Mouse (Mus musculus): ENCODE results near the gene Usp47. TPM values are rescaled to one million over a fixed set of nuclear protein-coding genes. Genes with fewer than 3 reads are reported as not detected.

The Usp47 gene
- total RNA-seq, 2 experiments from 2014 or later, result 74.5 to 86.4 TPM

DNA sequence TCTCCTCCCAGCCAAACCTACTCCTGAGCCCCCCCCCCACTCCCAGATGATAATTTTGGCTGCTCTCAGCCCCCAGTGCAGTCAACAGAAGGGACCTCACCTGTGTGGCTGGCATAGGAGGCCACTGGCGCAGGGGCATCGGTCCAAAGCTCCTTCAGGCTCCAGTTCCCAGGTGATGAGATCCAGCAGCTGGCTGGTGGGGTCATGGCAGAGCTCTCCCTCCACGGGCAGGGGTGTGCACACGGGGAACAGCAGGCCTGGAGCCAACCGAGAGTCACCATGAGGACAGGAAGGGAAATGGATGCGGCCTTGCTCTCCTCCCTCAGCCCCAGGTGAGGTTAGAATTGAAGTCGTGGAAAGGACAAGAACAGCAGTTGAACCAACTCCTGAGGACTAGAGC lies 95.9 kb downstream of the Usp47 start:
- DNase-seq, result no peak
- intact Hi-C loops (cut with DNase I), result no loop called here

DNA sequence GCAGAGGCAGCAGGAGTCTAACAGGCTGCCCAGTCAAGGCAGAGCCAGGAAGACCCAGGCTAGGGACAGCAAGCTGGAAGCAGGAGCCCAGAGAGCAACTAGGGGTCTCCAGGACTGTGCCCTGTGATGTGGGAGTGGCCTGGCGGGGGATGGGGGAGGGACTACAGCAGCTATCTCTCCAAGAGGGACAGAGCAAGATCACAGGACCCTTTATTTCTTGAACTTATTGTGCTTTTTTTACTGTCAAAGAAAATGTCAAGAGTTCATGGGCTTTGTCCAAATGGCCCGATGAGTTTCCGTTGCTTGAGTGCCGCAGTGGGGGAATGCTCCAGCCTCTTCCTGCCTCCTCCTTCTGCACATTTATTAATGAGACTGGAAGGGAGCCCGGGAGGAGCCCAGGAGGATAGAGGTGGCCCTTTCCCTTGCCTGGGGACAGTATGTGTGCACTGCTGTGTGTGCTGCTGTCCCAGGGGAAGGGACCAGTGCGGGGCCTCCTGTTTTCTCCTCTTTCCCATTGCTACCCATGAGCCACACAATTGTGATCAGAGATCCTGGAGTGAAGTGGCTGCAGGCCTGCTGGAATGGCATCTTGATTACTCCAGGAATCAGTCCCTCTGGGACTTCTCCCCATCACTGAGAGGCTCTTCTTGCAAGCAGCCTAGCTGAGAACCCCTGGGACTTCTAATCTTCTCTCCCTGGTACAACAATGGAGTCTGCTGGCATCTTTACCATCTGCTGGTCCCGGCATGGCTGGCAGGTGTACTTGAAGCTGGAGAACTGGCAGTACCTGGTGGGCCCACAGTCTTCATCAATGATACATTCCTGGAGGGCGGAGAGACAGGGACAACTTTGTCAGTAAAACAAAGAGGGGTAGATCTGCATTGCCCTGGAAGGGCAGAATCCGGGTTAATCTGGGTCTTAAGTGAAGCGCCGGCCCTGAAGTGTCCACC lies 97.8 kb downstream of the Usp47 start:
- intact Hi-C loops (cut with DNase I), result no loop called here

DNA sequence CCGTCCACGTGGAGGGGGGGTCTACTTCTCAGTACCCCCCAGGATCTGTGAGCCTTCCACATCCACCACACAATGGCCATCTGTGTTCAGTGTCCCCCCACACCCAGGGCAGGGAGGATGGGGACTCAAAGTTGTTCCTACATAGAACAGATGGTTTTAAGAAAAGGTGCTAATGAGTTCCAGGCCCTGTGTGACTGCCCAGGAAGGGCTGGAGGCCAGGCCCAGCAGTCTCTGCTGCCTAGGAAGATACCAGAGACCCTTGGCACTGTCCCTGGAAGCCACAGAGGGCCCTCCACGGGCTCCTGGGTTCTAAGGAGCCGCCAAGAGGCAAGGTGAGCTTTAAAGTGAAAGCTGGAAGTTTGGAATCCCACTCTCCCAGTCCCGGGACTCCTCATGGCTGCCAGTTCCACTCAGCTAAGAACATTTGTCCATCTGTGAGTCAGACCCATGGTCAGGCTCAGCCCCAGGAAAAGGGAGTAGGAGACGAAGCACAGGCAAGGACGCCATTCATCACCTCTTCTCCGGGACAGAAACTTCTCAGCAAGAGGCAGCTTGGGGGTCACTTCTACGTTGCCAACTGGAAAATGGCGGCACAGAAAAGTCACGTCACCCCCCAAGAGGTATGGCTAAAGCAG lies 98.7 kb downstream of the Usp47 start:
- intact Hi-C loops (cut with DNase I), result no loop called here
- DNase-seq, result no peak

More for the DNA sequence above, 97.8 kb downstream of the Usp47 start:
- DNase-seq, result peak in 1 of 2 experiments; percentile 45

DNA sequence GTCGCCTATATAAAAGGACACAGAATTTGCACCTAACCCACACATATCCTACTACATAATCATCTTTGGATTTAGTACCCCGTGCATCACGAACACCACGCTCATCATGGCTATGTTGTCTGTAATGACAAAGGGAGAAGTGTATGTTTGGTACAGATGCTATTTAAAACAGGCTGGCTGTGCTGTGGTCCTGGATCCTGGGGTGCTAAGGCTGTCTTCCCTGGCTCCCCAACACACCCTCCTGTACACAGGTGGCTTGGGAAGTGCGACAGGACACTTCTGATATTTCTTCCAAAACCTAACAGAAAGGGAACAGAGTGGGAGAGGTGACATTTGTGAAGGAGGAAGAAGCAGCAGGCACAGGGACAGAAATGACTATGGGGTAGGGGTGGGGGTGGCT lies 100.3 kb downstream of the Usp47 start:
- intact Hi-C loops (cut with DNase I), result no loop called here
- no peak for DNase-seq

- intact Hi-C loops (cut with DNase I), result no loop called here
- no peak for DNase-seq
Measured at GRCm38 (mm10) chr7:112125625-112126260, 102.4 kb downstream of the Usp47 start.

- intact Hi-C loops (cut with DNase I), result no loop called here
Measured at GRCm38 (mm10) chr7:112127085-112127637, 103.9 kb downstream of the Usp47 start.

GRCm38 (mm10) chr7:112127954-112128353 lies 104.7 kb downstream of the Usp47 start:
- DNase-seq, result no peak
- intact Hi-C loops (cut with DNase I), result no loop called here

More at GRCm38 (mm10) chr7:112127085-112127637, 103.9 kb downstream of the Usp47 start:
- no peak for DNase-seq

- peak in 1 of 2 experiments; percentile 50 for DNase-seq
Measured at GRCm38 (mm10) chr7:112128810-112129209, 105.5 kb downstream of the Usp47 start.

GRCm38 (mm10) chr7:112129851-112130250 lies 106.5 kb downstream of the Usp47 start:
- DNase-seq, result no peak
- intact Hi-C loops (cut with DNase I), result no loop called here

More at GRCm38 (mm10) chr7:112128810-112129209, 105.5 kb downstream of the Usp47 start:
- intact Hi-C loops (cut with DNase I), result no loop called here

GRCm38 (mm10) chr7:112130660-112131059 lies 107.4 kb downstream of the Usp47 start:
- DNase-seq, result no peak
- intact Hi-C loops (cut with DNase I), result no loop called here

DNA sequence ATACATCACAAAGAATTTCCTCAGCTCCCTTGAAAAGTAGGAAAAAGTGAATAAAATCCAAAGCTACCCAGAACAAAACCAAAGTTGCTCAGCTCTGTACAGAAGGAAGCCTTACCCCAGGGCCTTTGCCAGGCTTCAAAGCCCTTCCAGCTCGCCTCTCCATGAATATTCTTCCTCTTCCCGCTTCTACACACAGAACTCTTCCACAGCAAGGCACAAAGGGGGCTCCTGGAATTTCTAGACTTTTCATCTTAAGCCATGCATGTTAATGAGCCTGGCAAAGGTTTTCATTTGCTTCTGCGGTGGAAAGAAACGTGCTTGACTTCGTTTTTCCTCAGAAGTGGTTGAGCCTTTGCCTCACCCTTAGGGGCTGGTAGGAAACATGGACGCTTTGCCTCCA lies 108.7 kb downstream of the Usp47 start:
- DNase-seq, result no peak
- intact Hi-C loops (cut with DNase I), result no loop called here

- DNase-seq, result no peak
- intact Hi-C loops (cut with DNase I), result no loop called here
Measured at GRCm38 (mm10) chr7:112133277-112133676, 110.0 kb downstream of the Usp47 start.

GRCm38 (mm10) chr7:112135161-112135560 lies 111.9 kb downstream of the Usp47 start:
- intact Hi-C loops (cut with DNase I), result no loop called here
- DNase-seq, result no peak

- intact Hi-C loops (cut with DNase I), result no loop called here
- no peak for DNase-seq
Measured at GRCm38 (mm10) chr7:112136537-112136936, 113.2 kb downstream of the Usp47 start.

- intact Hi-C loops (cut with DNase I), result no loop called here
- DNase-seq, result no peak
Measured at GRCm38 (mm10) chr7:112138168-112138508, 114.8 kb downstream of the Usp47 start.

- intact Hi-C loops (cut with DNase I), result no loop called here
- DNase-seq, result peak; percentile 55 to 60
Measured at GRCm38 (mm10) chr7:112138509-112139405, 115.5 kb downstream of the Usp47 start.

DNA sequence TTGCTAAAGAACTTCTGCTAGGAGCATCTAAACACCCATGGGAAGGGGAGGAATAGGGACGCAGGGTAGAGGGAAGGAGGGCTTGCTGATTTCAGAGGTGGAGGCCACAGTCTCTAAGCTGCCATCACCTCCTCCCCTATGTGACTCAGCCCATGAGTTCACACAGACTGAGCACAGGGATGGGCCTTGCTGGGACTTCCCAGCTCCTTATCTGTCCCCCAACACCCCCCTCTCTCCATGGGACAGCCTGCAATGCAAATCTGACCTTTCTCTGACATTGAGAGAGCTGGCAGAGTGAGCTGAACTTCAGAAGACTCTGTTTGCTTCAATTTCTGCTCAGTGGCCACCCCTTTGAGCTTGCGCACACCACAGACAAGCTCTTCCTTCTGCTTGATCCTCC lies 117.4 kb downstream of the Usp47 start:
- DNase-seq, result no peak
- intact Hi-C loops (cut with DNase I), result no loop called here

DNA sequence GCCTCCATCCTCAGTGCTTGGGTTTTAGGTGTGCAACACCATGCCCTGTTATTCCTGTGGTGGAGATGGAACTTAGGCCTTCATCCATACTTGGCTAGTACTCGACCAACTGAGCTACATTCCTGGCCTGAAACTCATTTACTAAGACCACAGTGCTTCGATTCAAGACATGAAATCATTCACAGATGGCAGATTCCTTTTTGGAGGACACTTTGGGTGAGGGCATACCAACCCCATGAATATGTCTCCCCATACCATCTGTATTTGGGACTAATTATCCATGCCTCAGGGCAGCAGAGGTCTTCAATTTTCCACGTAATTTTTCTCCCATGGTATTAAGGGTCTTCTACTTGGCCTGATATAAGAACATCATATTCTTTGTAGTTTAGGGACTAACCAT lies 119.3 kb downstream of the Usp47 start:
- DNase-seq, result no peak
- intact Hi-C loops (cut with DNase I), result no loop called here

GRCm38 (mm10) chr7:112143090-112143500 lies 119.8 kb downstream of the Usp47 start:
- DNase-seq, result no peak
- intact Hi-C loops (cut with DNase I), result no loop called here

GRCm38 (mm10) chr7:112143978-112144377 lies 120.7 kb downstream of the Usp47 start:
- no peak for DNase-seq
- intact Hi-C loops (cut with DNase I), result no loop called here

Data from heart, postnatal 10 days (tissue).